Mouse (Mus musculus): Measurements from ENCODE around the gene Zfp874a. TPM values are rescaled to one million over a fixed set of nuclear protein-coding genes. Genes with fewer than 3 reads are reported as not detected.
"Not testable (repeated sequence)": the region's sequence is repeated elsewhere in the genome, so short reads cannot be mapped to it uniquely, and the experiment has no call there.

Gene Zfp874a
- polyA plus RNA-seq, 1 experiment from 2014 or later, result 6.0 TPM

GRCm38 (mm10) chr13:67375050-67375911 is 76.1 kb downstream of the Zfp874a start, which contains the start of the genes Gm28041 and Zfp456:
Gene Gm28041 (minus strand): TSS chr13:67375733.
Gene Zfp456 (minus strand): TSS chr13:67375810.
- Histone ChIP-seq H3K4me3 (replicated peaks) (peak within 1 kb of the TSS; percentile 52), H3K9ac (0 out of 2 replicates have a peak within 1 kb of the TSS, but pooled peaks have one; percentile 6), H3K4me2 (peak within 1 kb of the TSS; percentile 61)
- WGBS (ENCODE audit: insufficient replicate concordance), result 9% methylated on average over 14 of the region's 15 CpGs
- not testable (repeated sequence) for H3K27ac ChIP-seq (replicated peaks); H3K4me1 ChIP-seq (replicated peaks); H3K9me3 ChIP-seq (replicated peaks); H3K27me3 ChIP-seq; H3K36me3 ChIP-seq (replicated peaks)
- peak; percentile 91 for ATAC-seq (ENCODE audit: insufficient read depth)

Other genes starting within 250 kb of the Zfp874a start
- 0.32 and 0.39 TPM in 2 replicates for gene Zfp458, start 173.2 kb downstream of the Zfp874a start, polyA plus RNA-seq (2015; fragmentation: Nextera tagmentation; extraction: Ambion mirVana)
- 0.23 and 0.24 TPM in 2 replicates for gene Zfp457, start 145.1 kb downstream of the Zfp874a start, polyA plus RNA-seq (2015; fragmentation: Nextera tagmentation; extraction: Ambion mirVana)
- 0.67 and 0.90 TPM in 2 replicates for gene Zfp595, start 119.1 kb downstream of the Zfp874a start, polyA plus RNA-seq (2015; fragmentation: Nextera tagmentation; extraction: Ambion mirVana)
- gene Gm28044, start 91.1 kb downstream of the Zfp874a start, polyA plus RNA-seq (2015; fragmentation: Nextera tagmentation; extraction: Ambion mirVana), result 0.22 and 0.24 TPM in 2 replicates
- 0.50 and 0.58 TPM in 2 replicates for gene Zfp953, start 91.0 kb downstream of the Zfp874a start, polyA plus RNA-seq (2015; fragmentation: Nextera tagmentation; extraction: Ambion mirVana)
- gene Gm28041, start 75.9 kb downstream of the Zfp874a start, polyA plus RNA-seq (2015; fragmentation: Nextera tagmentation; extraction: Ambion mirVana), result 0.17 TPM in 1 of 2 replicates, not detected in the other
- 0.51 TPM in 2 replicates for gene Zfp456, start 75.8 kb downstream of the Zfp874a start, polyA plus RNA-seq (2015; fragmentation: Nextera tagmentation; extraction: Ambion mirVana)
- 1.8 and 2.0 TPM in 2 replicates for gene Zfp429, start 51.8 kb downstream of the Zfp874a start, polyA plus RNA-seq (2015; fragmentation: Nextera tagmentation; extraction: Ambion mirVana)
- gene Zfp459, start 30.2 kb downstream of the Zfp874a start, polyA plus RNA-seq (2015; fragmentation: Nextera tagmentation; extraction: Ambion mirVana), result 0.10 and 0.22 TPM in 2 replicates
- 2.5 and 3.4 TPM in 2 replicates for gene Zfp874b, start 32.6 kb upstream of the Zfp874a start, polyA plus RNA-seq (2015; fragmentation: Nextera tagmentation; extraction: Ambion mirVana)
- 2.1 and 2.4 TPM in 2 replicates for gene Zfp58, start 48.9 kb upstream of the Zfp874a start, polyA plus RNA-seq (2015; fragmentation: Nextera tagmentation; extraction: Ambion mirVana)
- gene Gm26965, start 74.5 kb upstream of the Zfp874a start, polyA plus RNA-seq (2015; fragmentation: Nextera tagmentation; extraction: Ambion mirVana), result not detected in 2 replicates
- 7.5 and 8.0 TPM in 2 replicates for gene Zfp87, start 74.6 kb upstream of the Zfp874a start, polyA plus RNA-seq (2015; fragmentation: Nextera tagmentation; extraction: Ambion mirVana)
- gene Zfp748, start 102.2 kb upstream of the Zfp874a start, polyA plus RNA-seq (2015; fragmentation: Nextera tagmentation; extraction: Ambion mirVana), result 3.3 and 4.3 TPM in 2 replicates
- 1.1 and 1.2 TPM in 2 replicates for gene Zfp729b, start 158.1 kb upstream of the Zfp874a start, polyA plus RNA-seq (2015; fragmentation: Nextera tagmentation; extraction: Ambion mirVana)
- gene Gm49345, start 186.1 kb upstream of the Zfp874a start, polyA plus RNA-seq (2015; fragmentation: Nextera tagmentation; extraction: Ambion mirVana), result 0.40 TPM in 1 of 2 replicates, not detected in the other
- 0.75 and 1.0 TPM in 2 replicates for gene Zfp729a, start 186.2 kb upstream of the Zfp874a start, polyA plus RNA-seq (2015; fragmentation: Nextera tagmentation; extraction: Ambion mirVana)
- 1.8 and 2.0 TPM in 2 replicates for gene Zfp738, start 235.4 kb upstream of the Zfp874a start, polyA plus RNA-seq (2015; fragmentation: Nextera tagmentation; extraction: Ambion mirVana)